Comparison of ENCODE assay signal across 8 mouse cellular contexts in genomic region chr10:10320364-10321083, GRCm38 (mm10).
DNase-seq lines count a peak whose midpoint lies in the region; ATAC-seq and TF ChIP-seq lines count a peak whose summit lies in the region.

No protein-coding gene starts in this region.

- no peak overlapping the region for H3K9ac ChIP-seq in heart, embryonic 12.5 days
- H3K9ac ChIP-seq in embryonic facial prominence, embryonic 13.5 days, result no peak overlapping the region
- no peak overlapping the region for H3K9ac ChIP-seq in limb, embryonic 13.5 days
- no peak overlapping the region for H3K9ac ChIP-seq in stomach, postnatal 0 days (ENCODE audit: low read length)

- ATAC-seq in heart, embryonic 12.5 days (ENCODE audit: insufficient number of reproducible peaks, low FRiP score), result no peak
- peak; percentile 7 for ATAC-seq in CD4-positive, CD25-positive, alpha-beta regulatory T cell, adult 4 months
- ATAC-seq in embryonic facial prominence, embryonic 13.5 days (ENCODE audit: insufficient number of reproducible peaks, insufficient read depth, low FRiP score, low TSS enrichment, low read depth), result no peak
- no peak for ATAC-seq in limb, embryonic 13.5 days (ENCODE audit: low FRiP score, low read depth)
- no peak for ATAC-seq in stomach, postnatal 0 days (ENCODE audit: low FRiP score, low TSS enrichment)

- no peak overlapping the region for H3K27ac ChIP-seq in heart, embryonic 12.5 days (ENCODE audit: poor library complexity, severe bottlenecking)
- H3K27ac ChIP-seq in embryonic facial prominence, embryonic 13.5 days, result no peak overlapping the region
- H3K27ac ChIP-seq in limb, embryonic 13.5 days, result no peak overlapping the region
- H3K27ac ChIP-seq in stomach, postnatal 0 days (replicated peaks), result no peak overlapping the region
- no peak overlapping the region for H3K27ac ChIP-seq in thymus, adult 2 months (ENCODE audit: control insufficient read depth, insufficient read depth, low read length)

- TF ChIP-seq CTCF in stomach, postnatal 0 days (IDR thresholded peaks at IDR 0.05; ENCODE audit: low read depth), result no peak
- TF ChIP-seq CTCF in thymus, adult 2 months (IDR thresholded peaks at IDR 0.05; ENCODE audit: borderline replicate concordance, control insufficient read depth, extremely low read depth, insufficient read depth, low read length, poor library complexity), result no peak

- no peaks in the 10 kb centered on the region for H3K36me3 ChIP-seq in heart, embryonic 12.5 days
- no peaks in the 10 kb centered on the region for H3K36me3 ChIP-seq in embryonic facial prominence, embryonic 13.5 days
- H3K36me3 ChIP-seq in limb, embryonic 13.5 days, result no peaks in the 10 kb centered on the region
- no peaks in the 10 kb centered on the region for H3K36me3 ChIP-seq in stomach, postnatal 0 days (ENCODE audit: control insufficient read depth, insufficient read depth, low read length)
- H3K36me3 ChIP-seq in thymus, adult 2 months (ENCODE audit: control insufficient read depth, insufficient read depth, low read length), result no peaks in the 10 kb centered on the region

- H3K9me3 ChIP-seq in heart, embryonic 12.5 days (replicated peaks), result no peaks in the 10 kb centered on the region
- no peaks in the 10 kb centered on the region for H3K9me3 ChIP-seq in embryonic facial prominence, embryonic 13.5 days
- H3K9me3 ChIP-seq in limb, embryonic 13.5 days, result no peaks in the 10 kb centered on the region
- no peaks in the 10 kb centered on the region for H3K9me3 ChIP-seq in stomach, postnatal 0 days (ENCODE audit: control insufficient read depth, low read length)

- no peak for TF ChIP-seq POLR2A in thymus, adult 2 months (IDR thresholded peaks at IDR 0.05; ENCODE audit: control insufficient read depth, extremely low read depth, insufficient read depth, low read length, poor library complexity)

- peak overlapping the region; percentile 8; the same call in 1 of the 2 replicates for H3K4me3 ChIP-seq in heart, embryonic 12.5 days
- H3K4me3 ChIP-seq in embryonic facial prominence, embryonic 13.5 days, result peak overlapping the region; percentile 33
- peak overlapping the region; percentile 27 for H3K4me3 ChIP-seq in limb, embryonic 13.5 days
- no peak overlapping the region for H3K4me3 ChIP-seq in stomach, postnatal 0 days (ENCODE audit: low read depth, low read length)
- H3K4me3 ChIP-seq in thymus, adult 2 months (ENCODE audit: control insufficient read depth, insufficient read depth, low read length), result no peak overlapping the region

- H3K4me1 ChIP-seq in heart, embryonic 12.5 days (replicated peaks), result peaks cover 3% of the 10 kb centered on the region; the same call in 1 of the 2 replicates
- H3K4me1 ChIP-seq in embryonic facial prominence, embryonic 13.5 days, result peaks cover 7% of the 10 kb centered on the region
- H3K4me1 ChIP-seq in limb, embryonic 13.5 days, result peaks cover 5% of the 10 kb centered on the region
- H3K4me1 ChIP-seq in stomach, postnatal 0 days (replicated peaks; ENCODE audit: control insufficient read depth, insufficient read depth), result no peaks in the 10 kb centered on the region
- H3K4me1 ChIP-seq in thymus, adult 2 months (replicated peaks; ENCODE audit: control insufficient read depth, insufficient read depth, low read length), result peaks cover 3% of the 10 kb centered on the region

- TF ChIP-seq EP300 in stomach, postnatal 0 days (optimal IDR thresholded peaks at IDR 0.05), result no peak

- DNase-seq in heart, adult 8-10 months (ENCODE audit: low spot score), result no peak
- DNase-seq in stomach, postnatal 0 days (ENCODE audit: low spot score), result no peak
- DNase-seq in thymus, postnatal 10 days (ENCODE audit: low spot score in 2 of 2), result no peak
- no peak for DNase-seq in thymus, adult 2 months

- no peaks in the 10 kb centered on the region for H3K27me3 ChIP-seq in heart, embryonic 12.5 days (replicated peaks)
- no peaks in the 10 kb centered on the region for H3K27me3 ChIP-seq in embryonic facial prominence, embryonic 13.5 days
- 0 out of 2 replicates have a peak, but pooled peaks cover 3% of the 10 kb centered on the region for H3K27me3 ChIP-seq in limb, embryonic 13.5 days
- no peaks in the 10 kb centered on the region for H3K27me3 ChIP-seq in stomach, postnatal 0 days (ENCODE audit: control insufficient read depth, insufficient read depth, low read length)
- H3K27me3 ChIP-seq in thymus, adult 2 months (ENCODE audit: control insufficient read depth, insufficient read depth, low read length), result no peaks in the 10 kb centered on the region

- WGBS in heart, embryonic 12.5 days, result 65% methylated on average over 10 of the region's 10 CpGs
- WGBS in embryonic facial prominence, embryonic 13.5 days, result 24% methylated on average over 10 of the region's 10 CpGs
- 56% methylated on average over 10 of the region's 10 CpGs for whole genome bisulfite sequencing in limb, embryonic 13.5 days
- WGBS in stomach, postnatal 0 days, result 54% methylated on average over 10 of the region's 10 CpGs
- WGBS in thymus, adult 2 months, result 92% methylated on average over 10 of the region's 10 CpGs

- peak overlapping the region; percentile 50 for H3K4me2 ChIP-seq in heart, embryonic 12.5 days
- peak overlapping the region; percentile 59 for H3K4me2 ChIP-seq in embryonic facial prominence, embryonic 13.5 days
- H3K4me2 ChIP-seq in limb, embryonic 13.5 days (replicated peaks), result peak overlapping the region; percentile 57
- H3K4me2 ChIP-seq in stomach, postnatal 0 days (replicated peaks; ENCODE audit: low read depth), result peak overlapping the region; percentile 0; the same call in 1 of the 2 replicates

Comparison
In these comparisons a context has a peak if more than half of its experiments do, and no peak if none do; other contexts are left out.
1. H3K4me2 ChIP-seq: peak in every context shown above with its lines; median percentile 59 in embryonic facial prominence, embryonic 13.5 days; 57 in limb, embryonic 13.5 days; 50 in heart, embryonic 12.5 days; 0 in stomach, postnatal 0 days.
2. H3K4me3 ChIP-seq: peak in heart, embryonic 12.5 days (single experiment), embryonic facial prominence, embryonic 13.5 days (single experiment) and limb, embryonic 13.5 days (single experiment); none in stomach, postnatal 0 days (single experiment) and thymus, adult 2 months (single experiment).